ENCODE assay signal across 15 mouse cellular contexts in the genomic region with DNA sequence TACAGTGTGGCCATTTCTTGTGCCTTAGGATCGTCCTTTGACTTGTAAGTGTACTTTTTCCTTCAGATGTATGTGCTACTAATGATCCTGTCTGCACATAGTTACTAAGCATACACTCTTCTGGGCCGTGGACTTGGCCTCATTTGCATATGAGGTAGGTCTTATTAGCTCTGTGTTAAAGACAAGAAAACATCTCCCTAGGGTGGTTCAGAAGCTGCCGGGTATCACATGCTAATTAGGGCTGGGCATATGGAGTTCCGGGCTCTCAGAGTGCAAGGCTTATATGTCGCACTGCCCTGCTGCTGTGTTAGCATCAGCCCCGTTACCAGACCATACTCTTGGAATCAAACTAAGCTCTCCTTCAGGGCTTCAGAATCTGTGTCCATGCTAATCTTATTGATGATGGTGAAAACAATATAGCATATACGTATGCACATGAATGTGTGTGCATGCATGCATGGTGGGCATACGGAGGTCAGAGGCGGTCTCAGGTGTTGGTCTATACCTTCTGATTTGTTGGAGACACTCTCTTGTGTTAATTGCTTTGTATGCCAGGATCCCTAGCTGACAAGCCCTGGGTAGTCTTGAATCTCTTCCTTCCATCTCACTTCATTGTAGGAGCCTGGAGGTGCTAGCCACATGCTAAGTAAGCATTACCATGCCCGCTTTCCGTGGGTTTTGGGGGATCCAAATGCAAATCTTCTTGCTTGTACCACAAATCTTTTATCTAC. TPM values are rescaled to one million over a fixed set of nuclear protein-coding genes. Genes with fewer than 3 reads are reported as not detected.
A peak's percentile ranks its signal among the peaks of the same experiment; 100 is the strongest.
DNase-seq lines count a peak whose midpoint lies in the region; ATAC-seq and TF ChIP-seq lines count a peak whose summit lies in the region.
"Had no signal": no experiment of that assay in that cellular context is flagged by ENCODE, and none has a peak within 500 bp of the region (broad histone marks: within the 10 kb centered on the region; RNA-seq: fewer than 3 reads in every experiment).

No protein-coding gene starts in this region.

- peak overlapping the region; percentile 41 for H3K27ac ChIP-seq in left cerebral cortex, adult 2 months
- H3K27ac ChIP-seq in forebrain, embryonic 13.5 days, result peak overlapping the region; percentile 75
- H3K27ac ChIP-seq in hindbrain, embryonic 15.5 days (replicated peaks), result peak overlapping the region; percentile 61
- H3K27ac ChIP-seq in midbrain, embryonic 16.5 days (ENCODE audit: low read length), result no peak overlapping the region

- 49% methylated on average over 11 of the region's 11 CpGs for WGBS in forebrain, embryonic 13.5 days
- WGBS in hindbrain, embryonic 15.5 days, result 50% methylated on average over 11 of the region's 11 CpGs
- WGBS in midbrain, embryonic 16.5 days, result 46% methylated on average over 11 of the region's 11 CpGs

- peak; percentile 76 for ATAC-seq in forebrain, embryonic 13.5 days
- peak; percentile 16; the same call in 1 of the 2 replicates for ATAC-seq in hindbrain, embryonic 15.5 days (ENCODE audit: low FRiP score, low read depth)
- peak; percentile 69; the same call in 1 of the 2 replicates for ATAC-seq in midbrain, embryonic 16.5 days
- no peak for ATAC-seq in megakaryocyte progenitor cell, adult 5-6 weeks (replicated peaks; ENCODE audit: poor library complexity)
- ATAC-seq: lung, postnatal 0 days had no signal

- H3K9ac ChIP-seq in forebrain, embryonic 13.5 days, result no peak overlapping the region
- H3K9ac ChIP-seq in hindbrain, embryonic 15.5 days, result no peak overlapping the region
- H3K9ac ChIP-seq in midbrain, embryonic 16.5 days (ENCODE audit: low read depth, low read length), result no peak overlapping the region

- no peaks in the 10 kb centered on the region for H3K9me3 ChIP-seq in forebrain, embryonic 13.5 days (replicated peaks)
- H3K9me3 ChIP-seq in hindbrain, embryonic 15.5 days, result no peaks in the 10 kb centered on the region
- no peaks in the 10 kb centered on the region for H3K9me3 ChIP-seq in midbrain, embryonic 16.5 days (replicated peaks; ENCODE audit: control insufficient read depth, low read length, poor library complexity, severe bottlenecking)

- H3K36me3 ChIP-seq in forebrain, embryonic 13.5 days (ENCODE audit: poor library complexity, severe bottlenecking), result no peaks in the 10 kb centered on the region
- H3K36me3 ChIP-seq in hindbrain, embryonic 15.5 days, result no peaks in the 10 kb centered on the region
- no peaks in the 10 kb centered on the region for H3K36me3 ChIP-seq in midbrain, embryonic 16.5 days (ENCODE audit: control insufficient read depth, insufficient read depth, low read length)

- H3K4me2 ChIP-seq in forebrain, embryonic 13.5 days, result peak overlapping the region; percentile 24
- 0 out of 2 replicates have a peak overlapping the region, but pooled peaks have one; percentile 3 for H3K4me2 ChIP-seq in hindbrain, embryonic 15.5 days
- H3K4me2 ChIP-seq in midbrain, embryonic 16.5 days (ENCODE audit: low read length), result no peak overlapping the region
- H3K4me2 ChIP-seq: heart, embryonic 11.5 days; liver, embryonic 11.5 days had no signal

- DNase-seq in left cerebral cortex, adult 2 months (ENCODE audit: extremely low spot score in 1 of 2, low spot score in 2 of 2), result no peak
- no peak for DNase-seq in left cerebral cortex, adult 18-20 months (ENCODE audit: low spot score in 2 of 2)
- no peak for DNase-seq in urinary bladder, postnatal 4 days (ENCODE audit: low spot score in 2 of 2)
- DNase-seq in frontal cortex, postnatal 14 days (ENCODE audit: low spot score in 2 of 2), result no peak
- DNase-seq: cerebellum, adult 2 months; kidney, adult 2 months; right cerebral cortex, postnatal 4 days; thymus, postnatal 14 days had no signal

- no peak overlapping the region for H3K4me3 ChIP-seq in left cerebral cortex, adult 2 months
- H3K4me3 ChIP-seq in forebrain, embryonic 13.5 days, result no peak overlapping the region
- no peak overlapping the region for H3K4me3 ChIP-seq in hindbrain, embryonic 15.5 days
- H3K4me3 ChIP-seq in midbrain, embryonic 16.5 days (ENCODE audit: low read depth, low read length), result no peak overlapping the region

- H3K4me1 ChIP-seq in forebrain, embryonic 13.5 days, result peaks cover 72% of the 10 kb centered on the region
- peaks cover 20% of the 10 kb centered on the region for H3K4me1 ChIP-seq in hindbrain, embryonic 15.5 days (replicated peaks)
- H3K4me1 ChIP-seq in midbrain, embryonic 16.5 days (ENCODE audit: control insufficient read depth, insufficient read depth, low read length), result peaks cover 13% of the 10 kb centered on the region; the same call in 1 of the 2 replicates

- H3K27me3 ChIP-seq in forebrain, embryonic 13.5 days, result no peaks in the 10 kb centered on the region
- H3K27me3 ChIP-seq in hindbrain, embryonic 15.5 days, result no peaks in the 10 kb centered on the region
- H3K27me3 ChIP-seq in midbrain, embryonic 16.5 days (ENCODE audit: control insufficient read depth, insufficient read depth, low read depth, low read length), result no peaks in the 10 kb centered on the region

- no peak for TF ChIP-seq CTCF in left cerebral cortex, adult 2 months (IDR thresholded peaks at IDR 0.05)

- intact Hi-C loops in left cerebral cortex, adult 2 months (cut with DNase I), result no loop called here

RNA-seq across cellular contexts. Expression of gene Kat6b, which starts 53.5 kb away (rescaled TPM):
- total RNA-seq in left cerebral cortex, adult 2 months (2021), result 100 to 1,000 TPM; 117 to 118 TPM
- total RNA-seq in left cerebral cortex, adult 18-20 months (2021), result 100 to 1,000 TPM; 126 to 132 TPM
- 33.0 and 34.1 TPM in 2 replicates for polyA plus RNA-seq in forebrain, embryonic 13.5 days (2015; fragmentation: Nextera tagmentation; extraction: Ambion mirVana)
- 17.5 and 17.6 TPM in 2 replicates for polyA plus RNA-seq in hindbrain, embryonic 15.5 days (2015; fragmentation: Nextera tagmentation; extraction: Ambion mirVana)
- polyA plus RNA-seq in midbrain, embryonic 16.5 days (2015; fragmentation: Nextera tagmentation; extraction: Ambion mirVana), result 17.2 and 19.6 TPM in 2 replicates
- 13.5 and 16.0 TPM in 2 replicates for total RNA-seq in megakaryocyte progenitor cell, adult 5-6 weeks (2015)
- total RNA-seq in megakaryocyte progenitor cell, adult 5-6 weeks (2017), result 5.1 and 9.2 TPM in 2 replicates

Comparison
In these comparisons a context has a peak if more than half of its experiments do, and no peak if none do; other contexts are left out.
1. RNA of gene Kat6b, which starts 53.5 kb away (total RNA-seq): 126 to 132 TPM in left cerebral cortex, adult 18-20 months and 117 to 118 TPM in left cerebral cortex, adult 2 months; 5.1 to 16.0 TPM in megakaryocyte progenitor cell, adult 5-6 weeks; every median in the first group is over 4 times any median in the second.